Mouse (Mus musculus) CH12.LX (cell line): ENCODE data around the gene Ermard.

Experiments
- CTCF ChIP-seq, 2 experiments: IDR thresholded peaks in 1 of 2; conservative IDR thresholded peaks in 1 of 2; 2 replicates each; pipeline ENCODE4 v1.5.1; 2011 to 2012; ENCODE audit warnings: low read depth in 2 of 2, low read length in 2 of 2, improper control_type of control experiment in 1 of 2, inconsistent platforms in 1 of 2, mild to moderate bottlenecking in 1 of 2, moderate library complexity in 1 of 2
- JUND ChIP-seq: conservative IDR thresholded peaks from 2 replicates; pipeline ENCODE4 v1.6.1; 2011; ENCODE audit warnings: low read depth, low read length, improper control_type of control experiment
- PAX5 ChIP-seq: IDR thresholded peaks from 2 replicates; pipeline ENCODE4 v1.6.1; 2012; ENCODE audit warnings: low read length, inconsistent platforms, mixed read lengths
- POLR2A ChIP-seq: IDR thresholded peaks from 2 replicates; pipeline ENCODE4 v1.6.1; 2011; ENCODE audit warnings: low read depth, mild to moderate bottlenecking, improper control_type of control experiment, low read length
- TBP ChIP-seq: conservative IDR thresholded peaks from 2 replicates; pipeline ENCODE4 v1.6.1; 2011; ENCODE audit warnings: low read depth, low read length, improper control_type of control experiment
- USF1 ChIP-seq: IDR thresholded peaks from 2 replicates; pipeline ENCODE4 v1.6.1; 2014; ENCODE audit warnings: low read depth, mild to moderate bottlenecking, inconsistent platforms, low read length, improper control_type of control experiment
- ZMIZ1 ChIP-seq: IDR thresholded peaks from 2 replicates; pipeline ENCODE4 v1.6.1; 2012; ENCODE audit warnings: low read depth, mild to moderate bottlenecking, inconsistent platforms, low read length, improper control_type of control experiment

- TF ChIP-seq CTCF (conservative IDR thresholded peaks at IDR 0.05 in 1 of 2, IDR thresholded peaks at IDR 0.05 in 1 of 2; ENCODE audit: low read depth in 2 of 2, low read length in 2 of 2) (no peak), USF1 (no peak), POLR2A (no peak), TBP (no peak), PAX5 (no peak), ZMIZ1 (no peak), JUND (no peak)
Measured at GRCm38 (mm10) chr17:15055925-15056324, 14.9 kb downstream of the Ermard start.
